Mouse (Mus musculus): ENCODE data around the gene Ell2. TPM values are rescaled to one million over a fixed set of nuclear protein-coding genes. Genes with fewer than 3 reads are reported as not detected.

The Ell2 gene
- polyA plus RNA-seq, 2 experiments = 30.5 to 41.2 TPM

DNA sequence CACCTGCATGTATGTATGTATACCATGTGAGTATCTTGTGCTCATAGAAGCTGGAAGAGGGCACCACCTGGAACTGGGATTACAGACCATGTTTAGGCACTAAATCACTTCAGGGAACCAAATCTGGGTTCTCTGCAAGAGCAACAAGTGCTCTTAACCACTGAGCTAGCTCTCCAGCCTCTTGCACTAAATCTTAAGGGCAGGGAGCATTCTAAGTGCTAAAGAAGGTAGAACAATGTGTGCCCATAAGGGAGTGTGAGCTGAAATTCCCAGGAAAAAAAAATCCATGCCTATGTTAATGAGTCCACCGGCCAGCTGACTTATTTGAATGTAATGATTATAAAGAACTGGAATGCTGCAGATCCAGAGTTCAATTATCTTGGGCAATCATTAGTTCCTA is 101.4 kb downstream of the Ell2 start:
- Histone ChIP-seq H3K27ac (no peak overlapping the region), H3K9me3 (ENCODE audit: control insufficient read depth, low read length) (no peaks in the 10 kb centered on the region), H3K27me3 (ENCODE audit: control insufficient read depth, insufficient read depth, low read length) (no peaks in the 10 kb centered on the region), H3K9ac (replicated peaks) (no peak overlapping the region), H3K4me1 (replicated peaks; ENCODE audit: control insufficient read depth in 2 of 2, insufficient read depth in 2 of 2, low read length in 1 of 2) (no peaks in the 10 kb centered on the region), H3K4me3 (ENCODE audit: insufficient read depth in 1 of 2, low read depth in 2 of 2, low read length in 2 of 2) (no peak overlapping the region), H3K4me2 (ENCODE audit: low read depth) (no peak overlapping the region), H3K36me3 (replicated peaks; ENCODE audit: control insufficient read depth, insufficient read depth, low read depth) (no peaks in the 10 kb centered on the region)
- WGBS (ENCODE audit: insufficient replicate concordance) = 67% methylated on average over 1 of the region's 1 CpGs
- ATAC-seq (ENCODE audit: insufficient read depth) (no peak), DNase-seq (ENCODE audit: low read depth in 3 of 3, low spot score in 3 of 3) (no peak)
- no peak for TF ChIP-seq CTCF (IDR thresholded peaks at IDR 0.05; ENCODE audit: low read depth)
- TF ChIP-seq EP300 (IDR thresholded peaks at IDR 0.05; ENCODE audit: low read depth) = no peak

DNA sequence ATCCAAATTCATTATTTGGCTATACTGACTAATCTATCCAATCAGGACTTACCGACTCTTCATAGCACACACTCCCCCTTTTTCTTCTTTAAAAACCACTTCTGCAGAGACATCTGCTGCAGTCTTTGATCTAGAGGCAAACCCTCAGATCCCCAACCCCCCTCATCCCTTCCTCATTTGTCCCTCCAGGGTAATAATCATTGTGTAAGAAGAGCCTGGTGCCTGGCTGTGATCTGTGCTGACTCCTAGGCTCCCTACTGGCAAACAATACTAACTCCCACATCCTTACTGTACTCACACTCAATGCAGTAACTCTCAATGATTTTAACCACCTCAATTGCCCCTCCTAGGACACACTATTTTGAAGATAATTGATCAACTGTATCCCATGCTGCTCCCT is 103.4 kb downstream of the Ell2 start:
- Histone ChIP-seq H3K27ac (no peak overlapping the region), H3K36me3 (replicated peaks; ENCODE audit: control insufficient read depth, insufficient read depth, low read depth) (no peaks in the 10 kb centered on the region), H3K4me2 (ENCODE audit: low read depth) (no peak overlapping the region), H3K4me1 (replicated peaks; ENCODE audit: control insufficient read depth in 2 of 2, insufficient read depth in 2 of 2, low read length in 1 of 2) (no peaks in the 10 kb centered on the region), H3K27me3 (ENCODE audit: control insufficient read depth, insufficient read depth, low read length) (no peaks in the 10 kb centered on the region), H3K9me3 (ENCODE audit: control insufficient read depth, low read length) (no peaks in the 10 kb centered on the region), H3K9ac (replicated peaks) (no peak overlapping the region), H3K4me3 (ENCODE audit: insufficient read depth in 1 of 2, low read depth in 2 of 2, low read length in 2 of 2) (no peak overlapping the region)
- no peak for ATAC-seq (ENCODE audit: insufficient read depth)
- TF ChIP-seq CTCF (IDR thresholded peaks at IDR 0.05; ENCODE audit: low read depth) (no peak), EP300 (IDR thresholded peaks at IDR 0.05; ENCODE audit: low read depth) (no peak)
- WGBS (ENCODE audit: insufficient replicate concordance) = 74% methylated on average over 1 of the region's 1 CpGs
- no peak for DNase-seq (ENCODE audit: low read depth in 3 of 3, low spot score in 3 of 3)

DNA sequence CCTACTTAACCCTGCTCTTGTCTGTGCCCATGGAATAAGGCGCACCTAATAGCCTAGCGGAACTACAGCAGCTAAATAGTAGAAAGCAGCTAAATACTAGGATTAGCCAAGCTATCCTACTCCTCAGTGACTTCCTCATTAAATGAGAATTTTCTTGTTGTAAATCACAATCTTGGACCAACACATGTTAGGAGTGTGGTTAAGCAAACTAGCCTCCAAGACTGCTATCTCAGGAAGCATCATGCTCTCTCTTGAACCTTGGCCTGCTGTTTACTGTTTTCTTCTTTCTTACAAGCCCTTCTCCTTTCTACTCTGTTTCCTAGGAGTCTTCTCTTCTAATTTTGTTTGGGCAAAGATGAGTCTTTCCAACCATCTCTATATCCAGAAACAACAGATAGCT is 110.6 kb downstream of the Ell2 start:
- DNase-seq (ENCODE audit: low read depth in 3 of 3, low spot score in 3 of 3) (no peak), ATAC-seq (ENCODE audit: insufficient read depth) (no peak)
- H3K9ac ChIP-seq (replicated peaks) = no peak overlapping the region
- no peak overlapping the region for H3K4me2 ChIP-seq (ENCODE audit: low read depth)
- no peaks in the 10 kb centered on the region for H3K4me1 ChIP-seq (replicated peaks; ENCODE audit: control insufficient read depth in 2 of 2, insufficient read depth in 2 of 2, low read length in 1 of 2)
- no peaks in the 10 kb centered on the region for H3K36me3 ChIP-seq (replicated peaks; ENCODE audit: control insufficient read depth, insufficient read depth, low read depth)
- H3K27me3 ChIP-seq (ENCODE audit: control insufficient read depth, insufficient read depth, low read length) = no peaks in the 10 kb centered on the region
- no peak for TF ChIP-seq CTCF (IDR thresholded peaks at IDR 0.05; ENCODE audit: low read depth)
- TF ChIP-seq EP300 (IDR thresholded peaks at IDR 0.05; ENCODE audit: low read depth) = no peak
- no peaks in the 10 kb centered on the region for H3K9me3 ChIP-seq (ENCODE audit: control insufficient read depth, low read length)
- no peak overlapping the region for H3K4me3 ChIP-seq (ENCODE audit: insufficient read depth in 1 of 2, low read depth in 2 of 2, low read length in 2 of 2)
- 81% methylated on average over 2 of the region's 2 CpGs for WGBS (ENCODE audit: insufficient replicate concordance)
- no peak overlapping the region for H3K27ac ChIP-seq

DNA sequence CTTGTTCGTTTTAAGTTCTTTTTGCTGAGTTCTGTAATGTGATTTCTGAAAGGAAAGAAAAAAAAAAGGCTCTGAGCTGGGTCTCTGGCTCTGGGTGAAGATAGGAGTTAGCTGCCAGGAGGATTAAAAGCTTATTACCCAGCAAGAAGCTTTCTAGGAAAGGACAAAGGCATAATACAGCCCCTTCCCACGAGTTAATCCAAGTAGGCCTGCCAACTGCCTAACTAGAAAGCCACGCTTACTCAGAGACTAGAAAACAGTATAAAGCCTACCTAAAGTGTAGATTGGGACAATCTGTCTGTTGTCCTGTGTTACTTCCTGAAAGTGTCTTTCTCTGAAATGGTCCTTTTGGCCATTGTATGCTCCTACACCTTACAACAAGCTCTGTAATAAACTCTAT is 111.9 kb downstream of the Ell2 start:
- no peak overlapping the region for H3K9ac ChIP-seq (replicated peaks)
- H3K9me3 ChIP-seq (ENCODE audit: control insufficient read depth, low read length) = no peaks in the 10 kb centered on the region
- no peaks in the 10 kb centered on the region for H3K36me3 ChIP-seq (replicated peaks; ENCODE audit: control insufficient read depth, insufficient read depth, low read depth)
- no peak for TF ChIP-seq CTCF (IDR thresholded peaks at IDR 0.05; ENCODE audit: low read depth)
- TF ChIP-seq EP300 (IDR thresholded peaks at IDR 0.05; ENCODE audit: low read depth) = no peak
- no peaks in the 10 kb centered on the region for H3K4me1 ChIP-seq (replicated peaks; ENCODE audit: control insufficient read depth in 2 of 2, insufficient read depth in 2 of 2, low read length in 1 of 2)
- DNase-seq (ENCODE audit: low read depth in 3 of 3, low spot score in 3 of 3) (no peak), ATAC-seq (ENCODE audit: insufficient read depth) (no peak)
- WGBS (ENCODE audit: insufficient replicate concordance) = 40% methylated on average over 3 of the region's 3 CpGs
- H3K27me3 ChIP-seq (ENCODE audit: control insufficient read depth, insufficient read depth, low read length) = no peaks in the 10 kb centered on the region
- no peak overlapping the region for H3K4me3 ChIP-seq (ENCODE audit: insufficient read depth in 1 of 2, low read depth in 2 of 2, low read length in 2 of 2)
- H3K4me2 ChIP-seq (ENCODE audit: low read depth) = no peak overlapping the region
- H3K27ac ChIP-seq = no peak overlapping the region

DNA sequence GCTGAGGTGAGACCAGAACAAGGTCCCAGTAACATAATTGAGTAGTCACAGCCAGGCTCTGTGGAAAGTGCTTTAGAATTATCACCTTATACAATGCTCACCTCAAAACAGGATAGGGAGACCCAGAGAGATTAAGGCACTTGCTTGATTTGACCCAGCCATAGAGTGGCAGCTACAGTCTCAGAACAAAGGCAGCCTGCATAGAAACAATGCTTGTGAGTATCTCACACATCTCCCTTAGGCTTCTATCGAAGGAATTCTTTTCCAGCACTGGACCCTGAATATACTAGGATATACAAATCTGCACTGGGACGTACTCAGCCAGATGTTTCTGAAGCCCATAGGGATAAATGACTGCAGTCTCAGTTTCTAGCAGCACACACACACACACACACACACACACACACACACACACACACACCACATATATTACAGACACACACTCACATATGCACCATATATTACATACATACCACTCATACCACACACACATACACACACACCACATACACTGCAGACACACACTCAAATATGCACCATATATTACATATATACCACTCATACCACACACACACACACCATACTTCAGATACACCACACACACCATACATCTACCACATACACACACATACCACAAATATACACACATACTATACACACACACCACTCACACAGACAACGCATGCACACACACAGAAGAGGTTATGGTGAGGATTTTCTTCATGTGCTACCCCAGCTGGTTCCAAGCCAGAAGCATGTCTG is 112.6 kb downstream of the Ell2 start:
- Histone ChIP-seq H3K9ac (replicated peaks) (no peak overlapping the region), H3K4me3 (ENCODE audit: insufficient read depth in 1 of 2, low read depth in 2 of 2, low read length in 2 of 2) (no peak overlapping the region), H3K9me3 (ENCODE audit: control insufficient read depth, low read length) (no peaks in the 10 kb centered on the region), H3K27me3 (ENCODE audit: control insufficient read depth, insufficient read depth, low read length) (no peaks in the 10 kb centered on the region), H3K27ac (no peak overlapping the region), H3K4me2 (ENCODE audit: low read depth) (no peak overlapping the region), H3K36me3 (replicated peaks; ENCODE audit: control insufficient read depth, insufficient read depth, low read depth) (no peaks in the 10 kb centered on the region), H3K4me1 (replicated peaks; ENCODE audit: control insufficient read depth in 2 of 2, insufficient read depth in 2 of 2, low read length in 1 of 2) (no peaks in the 10 kb centered on the region)
- WGBS (ENCODE audit: insufficient replicate concordance) = 68% methylated on average over 3 of the region's 3 CpGs
- TF ChIP-seq CTCF (IDR thresholded peaks at IDR 0.05; ENCODE audit: low read depth) = no peak
- TF ChIP-seq EP300 (IDR thresholded peaks at IDR 0.05; ENCODE audit: low read depth) = no peak
- ATAC-seq (ENCODE audit: insufficient read depth) (no peak), DNase-seq (ENCODE audit: low read depth in 3 of 3, low spot score in 3 of 3) (no peak)
